Mouse (Mus musculus): ENCODE measurements at regions not wholly inside any gene's neighbourhood (a gene's known extent, or its start where the extent isn't known, plus 50 kb on each side); places are given as distances from the start of the nearest gene placed in this dataset.

DNA sequence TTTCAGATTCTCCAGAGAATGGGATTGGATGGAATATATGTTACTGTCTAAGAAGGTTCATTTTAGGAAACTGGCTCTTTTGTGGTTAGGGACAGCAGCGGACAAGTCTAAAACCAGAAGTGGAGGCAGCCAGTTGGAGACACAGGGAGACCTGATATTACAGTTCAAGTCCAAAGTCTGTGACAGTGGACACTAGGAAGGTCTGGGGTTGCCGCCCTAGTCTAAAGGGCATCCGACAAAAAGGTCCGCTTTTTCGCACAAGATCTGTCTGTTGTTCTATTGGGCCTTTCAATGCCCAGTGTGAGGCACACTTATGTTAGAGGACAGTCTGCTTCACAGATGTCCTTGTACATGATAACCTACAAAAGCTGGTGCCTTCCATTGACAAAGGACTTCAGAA is 152.9 kb upstream of the Mpped2 start:
- Histone ChIP-seq H3K9me3 (replicated peaks; ENCODE audit: control insufficient read depth, low read length) (no peaks in the 10 kb centered on the region), H3K27me3 (ENCODE audit: control insufficient read depth, insufficient read depth, low read length) (no peaks in the 10 kb centered on the region), H3K4me2 (ENCODE audit: low read depth, low read length) (no peak overlapping the region), H3K36me3 (ENCODE audit: control insufficient read depth, insufficient read depth) (no peaks in the 10 kb centered on the region), H3K9ac (ENCODE audit: low read length) (no peak overlapping the region), H3K4me1 (ENCODE audit: control insufficient read depth, insufficient read depth, low read length) (no peaks in the 10 kb centered on the region), H3K27ac (ENCODE audit: low read length) (no peak overlapping the region), H3K4me3 (ENCODE audit: low read length) (no peak overlapping the region)
- 95% methylated on average over 5 of the region's 5 CpGs for WGBS
- no peak for ATAC-seq (replicated peaks; ENCODE audit: extremely low read depth, insufficient read depth, low FRiP score)

DNA sequence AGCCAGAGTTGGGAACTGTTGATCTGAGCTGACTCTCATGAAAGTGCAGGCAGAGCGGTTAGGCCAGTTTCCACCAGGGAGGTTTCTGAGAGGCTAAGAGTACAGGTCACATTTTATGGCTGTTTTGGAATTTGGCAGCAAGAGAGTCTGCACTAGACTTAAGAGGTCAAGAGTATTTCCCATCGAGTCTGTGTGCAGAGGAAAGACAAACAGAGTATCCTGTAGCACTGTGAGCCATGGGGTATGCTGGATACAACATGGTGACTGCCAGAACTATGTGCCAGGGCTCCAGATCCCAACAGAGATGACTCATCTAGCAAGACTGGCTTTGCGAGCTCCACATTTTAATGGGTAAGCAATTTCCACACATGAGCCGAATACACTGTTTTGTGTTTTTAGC is 146.0 kb upstream of the Mpped2 start:
- Histone ChIP-seq H3K27ac (ENCODE audit: low read length) (no peak overlapping the region), H3K9ac (ENCODE audit: low read length) (no peak overlapping the region), H3K4me1 (ENCODE audit: control insufficient read depth, insufficient read depth, low read length) (no peaks in the 10 kb centered on the region), H3K4me3 (ENCODE audit: low read length) (no peak overlapping the region), H3K36me3 (ENCODE audit: control insufficient read depth, insufficient read depth) (no peaks in the 10 kb centered on the region), H3K27me3 (ENCODE audit: control insufficient read depth, insufficient read depth, low read length) (no peaks in the 10 kb centered on the region), H3K9me3 (replicated peaks; ENCODE audit: control insufficient read depth, low read length) (no peaks in the 10 kb centered on the region), H3K4me2 (ENCODE audit: low read depth, low read length) (no peak overlapping the region)
- 67% methylated on average over 4 of the region's 4 CpGs for WGBS
- ATAC-seq (replicated peaks; ENCODE audit: extremely low read depth, insufficient read depth, low FRiP score) = no peak

DNA sequence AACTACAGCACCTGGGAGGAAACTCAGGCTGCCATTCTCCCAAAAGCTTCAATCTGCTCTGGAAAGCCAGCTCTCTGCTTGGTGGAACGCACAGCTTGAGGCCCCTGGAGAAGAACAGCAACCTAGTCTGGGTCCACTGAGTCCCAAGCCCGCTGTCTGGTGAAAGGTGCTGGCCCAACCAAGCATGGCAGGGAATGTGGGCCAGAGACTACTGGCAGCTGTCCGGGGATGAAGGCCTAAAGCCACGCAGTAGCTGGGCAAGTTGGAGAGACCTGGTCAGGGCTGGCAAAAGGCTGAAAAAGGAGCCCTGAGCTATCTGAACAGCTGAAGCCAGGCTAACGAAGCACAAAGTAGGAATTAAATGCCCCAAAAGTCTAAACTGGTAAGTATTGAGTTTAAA is 139.4 kb upstream of the Mpped2 start:
- ATAC-seq (replicated peaks; ENCODE audit: extremely low read depth, insufficient read depth, low FRiP score) = no peak
- no peak overlapping the region for H3K9ac ChIP-seq (ENCODE audit: low read length)
- no peaks in the 10 kb centered on the region for H3K4me1 ChIP-seq (ENCODE audit: control insufficient read depth, insufficient read depth, low read length)
- WGBS = 86% methylated on average over 5 of the region's 5 CpGs
- no peak overlapping the region for H3K4me3 ChIP-seq (ENCODE audit: low read length)
- H3K27me3 ChIP-seq (ENCODE audit: control insufficient read depth, insufficient read depth, low read length) = no peaks in the 10 kb centered on the region
- H3K36me3 ChIP-seq (ENCODE audit: control insufficient read depth, insufficient read depth) = no peaks in the 10 kb centered on the region
- no peak overlapping the region for H3K4me2 ChIP-seq (ENCODE audit: low read depth, low read length)
- no peak overlapping the region for H3K27ac ChIP-seq (ENCODE audit: low read length)
- no peaks in the 10 kb centered on the region for H3K9me3 ChIP-seq (replicated peaks; ENCODE audit: control insufficient read depth, low read length)

DNA sequence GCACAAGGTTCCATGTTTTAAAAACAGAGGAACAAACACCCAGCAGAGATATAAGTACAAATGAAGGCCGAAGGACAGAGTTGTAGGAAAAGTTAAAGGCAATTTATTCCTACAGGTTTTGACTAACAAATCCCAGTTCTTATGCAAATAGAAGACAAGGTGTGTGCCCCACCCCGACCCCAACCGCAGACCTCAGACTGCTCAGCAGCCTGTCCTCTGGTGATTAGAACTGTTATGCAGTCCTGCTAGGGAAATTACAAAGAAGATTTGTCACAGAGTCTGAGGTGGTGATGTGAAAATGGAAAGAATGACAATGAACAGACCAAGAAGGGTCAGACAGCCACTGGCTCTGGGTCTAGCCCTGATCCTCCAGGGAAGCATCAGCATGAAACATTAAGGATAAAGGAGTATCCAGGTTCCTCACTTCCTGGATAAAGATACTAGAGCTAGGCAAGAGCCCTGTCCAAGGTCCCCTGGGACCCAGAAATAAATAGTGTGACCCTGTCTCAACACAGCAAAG is 131.4 kb upstream of the Mpped2 start:
- Histone ChIP-seq H3K36me3 (ENCODE audit: control insufficient read depth, insufficient read depth) (no peaks in the 10 kb centered on the region), H3K27ac (ENCODE audit: low read length) (no peak overlapping the region), H3K9me3 (replicated peaks; ENCODE audit: control insufficient read depth, low read length) (no peaks in the 10 kb centered on the region), H3K4me3 (ENCODE audit: low read length) (no peak overlapping the region), H3K4me1 (ENCODE audit: control insufficient read depth, insufficient read depth, low read length) (no peaks in the 10 kb centered on the region), H3K9ac (ENCODE audit: low read length) (no peak overlapping the region), H3K27me3 (ENCODE audit: control insufficient read depth, insufficient read depth, low read length) (no peaks in the 10 kb centered on the region), H3K4me2 (ENCODE audit: low read depth, low read length) (no peak overlapping the region)
- WGBS = 65% methylated on average over 3 of the region's 3 CpGs
- no peak for ATAC-seq (replicated peaks; ENCODE audit: extremely low read depth, insufficient read depth, low FRiP score)

DNA sequence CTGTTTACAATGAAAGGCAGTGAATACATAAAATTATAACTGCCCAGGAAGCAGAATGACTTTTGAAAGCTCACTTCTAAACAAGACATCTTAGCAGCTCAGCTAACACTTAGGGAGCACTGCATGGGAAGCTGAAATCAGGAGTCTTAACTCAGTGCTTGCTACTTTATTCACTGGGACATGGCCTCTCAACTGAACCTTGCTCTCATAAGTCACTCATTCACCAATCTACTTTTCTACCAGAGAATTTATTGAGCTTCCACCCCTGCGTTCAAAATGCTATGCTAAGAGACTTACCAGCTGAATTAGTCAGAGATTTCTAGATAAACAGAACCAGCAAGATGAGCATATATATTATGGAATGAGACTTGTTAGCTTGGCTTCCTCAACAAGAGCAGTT is 122.8 kb upstream of the Mpped2 start:
- Histone ChIP-seq H3K4me2 (ENCODE audit: low read depth, low read length) (no peak overlapping the region), H3K27me3 (ENCODE audit: control insufficient read depth, insufficient read depth, low read length) (no peaks in the 10 kb centered on the region), H3K9me3 (replicated peaks; ENCODE audit: control insufficient read depth, low read length) (no peaks in the 10 kb centered on the region), H3K4me3 (ENCODE audit: low read length) (no peak overlapping the region), H3K9ac (ENCODE audit: low read length) (no peak overlapping the region), H3K27ac (ENCODE audit: low read length) (no peak overlapping the region), H3K36me3 (ENCODE audit: control insufficient read depth, insufficient read depth) (no peaks in the 10 kb centered on the region), H3K4me1 (ENCODE audit: control insufficient read depth, insufficient read depth, low read length) (no peaks in the 10 kb centered on the region)
- 71% methylated on average over 1 of the region's 1 CpGs for WGBS
- ATAC-seq (replicated peaks; ENCODE audit: extremely low read depth, insufficient read depth, low FRiP score) = no peak

DNA sequence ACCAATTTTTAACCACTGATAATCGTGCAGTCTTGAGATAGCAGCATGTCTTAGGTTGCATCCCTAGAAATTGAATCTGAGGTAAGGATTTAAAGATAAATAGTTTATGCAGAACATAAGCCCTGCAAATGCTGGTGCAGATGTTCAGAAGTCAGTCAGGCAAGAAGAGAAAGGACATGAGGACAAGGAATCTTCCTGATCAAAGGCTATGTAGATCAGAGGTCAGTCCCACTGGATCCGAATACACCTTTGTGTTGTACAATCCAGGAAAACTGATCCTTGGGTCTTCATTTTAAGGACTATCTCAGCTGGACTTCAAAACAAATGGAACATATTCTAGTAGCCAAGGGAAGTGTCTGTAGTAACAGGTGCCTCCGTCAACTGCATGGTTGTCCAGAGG is 121.7 kb upstream of the Mpped2 start:
- no peaks in the 10 kb centered on the region for H3K4me1 ChIP-seq (ENCODE audit: control insufficient read depth, insufficient read depth, low read length)
- no peaks in the 10 kb centered on the region for H3K36me3 ChIP-seq (ENCODE audit: control insufficient read depth, insufficient read depth)
- WGBS = 82% methylated on average over 3 of the region's 3 CpGs
- H3K4me3 ChIP-seq (ENCODE audit: low read length) = no peak overlapping the region
- no peaks in the 10 kb centered on the region for H3K9me3 ChIP-seq (replicated peaks; ENCODE audit: control insufficient read depth, low read length)
- H3K4me2 ChIP-seq (ENCODE audit: low read depth, low read length) = no peak overlapping the region
- no peak overlapping the region for H3K9ac ChIP-seq (ENCODE audit: low read length)
- H3K27ac ChIP-seq (ENCODE audit: low read length) = no peak overlapping the region
- no peaks in the 10 kb centered on the region for H3K27me3 ChIP-seq (ENCODE audit: control insufficient read depth, insufficient read depth, low read length)
- ATAC-seq (replicated peaks; ENCODE audit: extremely low read depth, insufficient read depth, low FRiP score) = no peak

DNA sequence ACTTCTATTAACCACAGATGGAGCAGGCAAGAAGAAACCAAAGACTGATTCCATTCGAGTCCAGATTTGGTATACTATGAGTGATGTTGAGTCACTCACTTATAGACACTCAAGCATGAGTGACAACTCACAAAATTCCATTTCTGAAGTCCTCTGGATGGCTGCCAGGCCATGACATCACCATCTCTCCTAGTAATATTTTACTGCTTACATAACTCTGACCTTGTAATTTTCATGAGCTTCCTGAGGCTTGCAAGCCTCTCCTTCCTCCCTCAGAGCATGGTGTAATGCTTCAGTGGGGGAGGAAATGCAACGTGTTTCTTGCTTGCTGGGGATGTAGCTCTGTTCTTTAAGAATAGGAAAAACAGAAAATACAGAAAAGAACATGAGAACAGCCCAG is 121.2 kb upstream of the Mpped2 start:
- Histone ChIP-seq H3K27me3 (ENCODE audit: control insufficient read depth, insufficient read depth, low read length) (no peaks in the 10 kb centered on the region), H3K4me2 (ENCODE audit: low read depth, low read length) (no peak overlapping the region), H3K4me1 (ENCODE audit: control insufficient read depth, insufficient read depth, low read length) (no peaks in the 10 kb centered on the region), H3K36me3 (ENCODE audit: control insufficient read depth, insufficient read depth) (no peaks in the 10 kb centered on the region), H3K4me3 (ENCODE audit: low read length) (no peak overlapping the region), H3K9me3 (replicated peaks; ENCODE audit: control insufficient read depth, low read length) (no peaks in the 10 kb centered on the region), H3K27ac (ENCODE audit: low read length) (no peak overlapping the region), H3K9ac (ENCODE audit: low read length) (no peak overlapping the region)
- no peak for ATAC-seq (replicated peaks; ENCODE audit: extremely low read depth, insufficient read depth, low FRiP score)
- 42% methylated on average over 2 of the region's 2 CpGs for WGBS

DNA sequence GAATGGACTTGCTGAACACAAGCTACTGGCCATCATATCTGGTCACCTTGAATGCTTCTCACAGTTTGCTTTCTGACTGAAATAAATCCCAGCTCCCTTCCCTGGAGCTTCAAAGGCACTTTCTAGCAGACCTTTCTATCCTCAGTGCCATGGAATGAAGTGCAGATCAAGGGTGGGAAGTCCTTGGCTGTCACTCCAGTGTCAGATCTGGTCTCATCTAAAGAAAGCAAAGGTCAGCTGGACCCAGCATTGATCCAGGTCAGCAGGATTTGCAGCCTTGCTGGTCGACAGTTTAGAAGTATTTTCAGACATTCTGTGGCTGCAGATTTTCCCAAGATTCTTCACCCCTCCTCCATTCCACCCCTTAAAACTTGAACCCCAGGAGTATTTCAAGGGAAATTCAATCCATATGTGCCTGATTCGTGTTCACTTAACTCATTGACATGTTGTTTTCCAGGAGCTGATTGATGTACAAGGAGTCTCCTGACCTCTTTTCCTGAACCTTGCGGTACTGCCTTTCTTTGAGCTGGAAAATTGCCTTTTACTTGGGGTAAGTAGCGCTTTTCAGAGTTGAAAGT is 116.2 kb upstream of the Mpped2 start:
- Histone ChIP-seq H3K27ac (ENCODE audit: low read length) (no peak overlapping the region), H3K9me3 (replicated peaks; ENCODE audit: control insufficient read depth, low read length) (no peaks in the 10 kb centered on the region), H3K4me2 (ENCODE audit: low read depth, low read length) (no peak overlapping the region), H3K27me3 (ENCODE audit: control insufficient read depth, insufficient read depth, low read length) (no peaks in the 10 kb centered on the region), H3K9ac (ENCODE audit: low read length) (no peak overlapping the region), H3K4me3 (ENCODE audit: low read length) (no peak overlapping the region), H3K36me3 (ENCODE audit: control insufficient read depth, insufficient read depth) (no peaks in the 10 kb centered on the region), H3K4me1 (ENCODE audit: control insufficient read depth, insufficient read depth, low read length) (peaks cover 8% of the 10 kb centered on the region; the same call in 1 of the 2 replicates)
- ATAC-seq (replicated peaks; ENCODE audit: extremely low read depth, insufficient read depth, low FRiP score) = no peak
- WGBS = 59% methylated on average over 4 of the region's 4 CpGs

DNA sequence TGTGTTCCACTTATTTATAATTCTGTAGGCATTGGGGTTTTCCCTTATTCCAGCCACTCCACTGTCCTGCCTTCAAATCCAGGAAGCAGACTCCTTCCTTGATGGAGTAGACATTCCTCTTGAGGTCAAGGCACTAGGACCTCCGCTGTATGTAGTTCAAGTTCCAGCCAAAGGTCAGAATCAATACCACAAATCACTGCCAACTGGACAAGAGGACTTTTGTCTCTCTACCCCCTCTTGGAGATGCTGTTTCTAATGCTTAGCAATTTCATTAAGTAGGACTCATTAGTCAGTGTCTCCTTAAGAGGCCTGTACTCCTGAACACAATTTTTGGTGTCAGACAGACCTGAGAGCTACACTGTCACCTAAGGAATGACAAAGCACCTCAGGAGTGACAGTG is 115.0 kb upstream of the Mpped2 start:
- Histone ChIP-seq H3K4me2 (ENCODE audit: low read depth, low read length) (no peak overlapping the region), H3K9me3 (replicated peaks; ENCODE audit: control insufficient read depth, low read length) (no peaks in the 10 kb centered on the region), H3K27me3 (ENCODE audit: control insufficient read depth, insufficient read depth, low read length) (no peaks in the 10 kb centered on the region), H3K4me1 (ENCODE audit: control insufficient read depth, insufficient read depth, low read length) (peaks cover 8% of the 10 kb centered on the region; the same call in 1 of the 2 replicates), H3K36me3 (ENCODE audit: control insufficient read depth, insufficient read depth) (no peaks in the 10 kb centered on the region), H3K9ac (ENCODE audit: low read length) (no peak overlapping the region), H3K27ac (ENCODE audit: low read length) (no peak overlapping the region), H3K4me3 (ENCODE audit: low read length) (no peak overlapping the region)
- no peak for ATAC-seq (replicated peaks; ENCODE audit: extremely low read depth, insufficient read depth, low FRiP score)
- 88% methylated on average over 1 of the region's 1 CpGs for WGBS
